Mouse (Mus musculus) lung, adult 2 months (tissue): Measurements from ENCODE around the gene Vav3. TPM values are rescaled to one million over a fixed set of nuclear protein-coding genes. Genes with fewer than 3 reads are reported as not detected.

Experiments used
- DNase-seq: peaks from one replicate; pipeline ENCODE4 v3.0.0; 2022
- H3K4me1 ChIP-seq: fragments of 200-500 bp; 2 replicates; pipeline ENCODE4 v1.6.1; 2011; ENCODE audit warnings: low read length; ENCODE audit not compliant: control insufficient read depth, insufficient read depth
- H3K4me3 ChIP-seq: fragments of 200-500 bp; replicated peaks from 2 replicates; pipeline ENCODE3; 2011; ENCODE audit warnings: low read depth, mild to moderate bottlenecking, control low read depth, low read length; ENCODE audit errors: extremely low read depth
- CTCF ChIP-seq: fragments of 200-500 bp; IDR thresholded peaks from 2 replicates; pipeline ENCODE4 v1.5.1; 2011; ENCODE audit warnings: mild to moderate bottlenecking, low read length, control low read depth; ENCODE audit not compliant: insufficient read depth
- POLR2A ChIP-seq: fragments of 200-500 bp; IDR thresholded peaks from 2 replicates; pipeline ENCODE4 v1.6.1; 2011; ENCODE audit warnings: low read depth, mild to moderate bottlenecking, control low read depth, low read length, borderline replicate concordance; ENCODE audit errors: extremely low read depth
- WGBS: fragments of 180-500 bp; shearing (Covaris S2); methylation state at CpG from one replicate; pipeline ENCODE4 v1.1.7; 2018; 5-methylcytosine and 5-hydroxymethylcytosine counted together
- polyA plus RNA-seq: library from polyadenylated mRNA; depleted of rRNA; stranded (reverse); fragments of >200 nt; gene quantifications from 2 replicates; pipeline ENCODE4 v1.2.3, GENCODE M21; 2012

The Vav3 gene
- polyA plus RNA-seq, 1 experiment: 3.9 TPM

- WGBS: 81% methylated on average over 3 of the region's 3 CpGs
- TF ChIP-seq POLR2A (no peak), CTCF (no peak)
- H3K4me1 ChIP-seq: no peaks in the 10 kb centered on the region
- no peak for DNase-seq
- no peak overlapping the region for H3K4me3 ChIP-seq
Observed at GRCm38 (mm10) chr3:109578347-109578746, 237.9 kb downstream of the Vav3 start.

DNA sequence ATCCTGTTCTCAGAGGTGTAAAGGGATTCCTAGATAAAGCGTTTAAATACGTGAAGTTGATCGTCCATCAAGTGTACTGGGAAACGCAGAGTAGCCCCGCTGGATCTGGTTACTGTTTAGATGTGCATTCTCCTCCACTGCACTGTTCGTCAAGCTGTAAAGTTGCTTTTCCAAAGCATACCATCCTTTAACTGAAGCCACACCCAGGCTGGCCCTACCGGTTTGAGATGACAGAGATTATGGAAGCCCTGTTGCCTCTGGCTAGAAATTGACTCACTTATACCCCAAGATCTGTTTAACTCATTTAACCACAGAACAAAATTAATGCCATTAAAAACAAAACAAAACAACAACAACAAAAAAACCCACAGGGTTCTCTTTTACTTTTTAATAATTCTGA, 238.5 kb downstream of the Vav3 start:
- no peak for TF ChIP-seq CTCF
- no peak for TF ChIP-seq POLR2A
- no peak overlapping the region for H3K4me3 ChIP-seq
- 45% methylated on average over 7 of the region's 7 CpGs for WGBS
- DNase-seq: no peak
- H3K4me1 ChIP-seq: no peaks in the 10 kb centered on the region

DNA sequence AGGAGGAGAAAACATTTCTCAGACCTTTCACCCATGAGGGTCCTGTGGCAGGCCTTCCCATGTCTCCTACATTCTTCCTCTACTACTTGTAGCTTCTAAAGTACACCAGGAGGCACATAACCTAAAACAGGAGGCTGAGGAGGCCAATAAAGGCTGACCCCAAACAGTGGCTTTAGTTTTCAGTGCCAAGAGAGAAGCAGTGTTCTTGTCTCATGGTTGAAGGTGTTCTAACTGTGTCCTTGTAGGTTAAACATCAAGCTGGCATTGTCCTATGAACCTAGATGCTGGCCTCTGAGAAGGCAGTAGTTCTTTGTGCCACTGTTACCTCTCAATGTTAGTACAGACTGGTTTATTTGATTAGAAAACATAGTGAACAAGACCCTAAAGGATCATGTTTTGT, 245.5 kb downstream of the Vav3 start:
- Histone ChIP-seq H3K4me3 (no peak overlapping the region), H3K4me1 (no peaks in the 10 kb centered on the region)
- TF ChIP-seq POLR2A: no peak
- no peak for TF ChIP-seq CTCF
- no peak for DNase-seq

GRCm38 (mm10) chr3:109592970-109593369, 252.5 kb downstream of the Vav3 start:
- DNase-seq: no peak
- H3K4me1 ChIP-seq: no peaks in the 10 kb centered on the region
- TF ChIP-seq POLR2A (no peak), CTCF (no peak)
- H3K4me3 ChIP-seq: no peak overlapping the region
- 85% methylated on average over 6 of the region's 6 CpGs for WGBS

GRCm38 (mm10) chr3:109596084-109596483, 255.6 kb downstream of the Vav3 start:
- Histone ChIP-seq H3K4me3 (no peak overlapping the region), H3K4me1 (no peaks in the 10 kb centered on the region)
- TF ChIP-seq CTCF: no peak
- TF ChIP-seq POLR2A: no peak
- no peak for DNase-seq
- WGBS: 72% methylated on average over 3 of the region's 3 CpGs

DNA sequence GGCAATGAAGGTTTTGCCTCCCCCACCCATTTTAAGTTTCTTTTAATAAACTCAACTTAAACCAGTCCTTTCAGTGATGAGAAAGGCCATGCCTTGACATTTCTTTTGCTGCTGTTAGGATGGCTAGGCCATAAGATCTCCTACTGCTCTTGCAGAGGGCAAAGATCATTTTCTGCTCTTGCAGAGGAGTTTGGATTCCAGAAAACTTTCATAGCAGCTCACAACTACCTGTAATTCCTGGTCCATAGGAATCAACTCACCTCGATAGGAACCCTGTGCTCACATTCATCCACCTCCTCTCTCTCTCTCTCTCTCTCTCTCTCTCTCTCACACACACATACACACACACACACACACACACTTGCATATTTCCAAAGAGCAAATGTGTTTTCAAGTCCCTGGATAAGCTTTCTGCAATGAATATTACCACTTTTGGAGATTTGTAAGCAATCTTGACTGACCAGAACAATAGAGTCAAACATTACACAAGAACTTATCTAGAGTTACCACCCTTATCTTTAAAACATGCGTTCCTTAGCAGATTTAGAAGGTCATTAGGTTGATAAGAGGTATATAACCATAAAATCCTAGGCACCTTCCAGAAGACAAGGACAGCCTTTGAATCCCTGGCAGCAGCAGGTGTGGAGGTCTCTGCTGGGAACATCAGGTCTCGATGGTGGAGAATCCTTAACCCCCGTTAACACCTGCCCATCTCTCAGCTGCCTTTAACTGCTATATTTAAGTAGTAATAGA, 260.4 kb downstream of the Vav3 start:
- WGBS: 65% methylated on average over 4 of the region's 4 CpGs
- no peak for DNase-seq
- Histone ChIP-seq H3K4me3 (no peak overlapping the region), H3K4me1 (no peaks in the 10 kb centered on the region)
- TF ChIP-seq CTCF (no peak), POLR2A (no peak)

DNA sequence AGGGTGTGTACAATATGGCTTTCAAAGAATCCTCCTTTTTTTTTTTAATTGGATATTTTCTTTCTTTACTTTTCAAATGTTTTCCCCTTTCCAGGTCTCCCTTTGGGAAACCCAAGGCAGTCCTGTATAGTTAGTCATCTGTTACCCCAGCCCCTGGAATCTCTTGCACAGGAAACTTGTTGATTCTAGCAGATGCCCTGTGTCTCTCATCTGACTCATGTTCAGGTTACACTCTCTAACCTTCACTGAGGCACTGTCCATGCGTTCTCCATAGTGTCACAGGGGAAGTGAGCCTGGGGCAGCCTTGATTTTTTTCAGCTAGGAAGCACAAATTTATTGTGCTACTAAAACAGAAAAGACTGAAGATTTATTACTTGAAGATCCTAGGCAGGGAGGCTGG, 262.3 kb downstream of the Vav3 start:
- no peak overlapping the region for H3K4me3 ChIP-seq
- DNase-seq: no peak
- WGBS: 78% methylated on average over 1 of the region's 1 CpGs
- TF ChIP-seq CTCF: no peak
- TF ChIP-seq POLR2A: no peak
- H3K4me1 ChIP-seq: no peaks in the 10 kb centered on the region

- Histone ChIP-seq H3K4me3 (no peak overlapping the region), H3K4me1 (no peaks in the 10 kb centered on the region)
- no peak for DNase-seq
- 89% methylated on average over 2 of the region's 2 CpGs for whole genome bisulfite sequencing
- TF ChIP-seq CTCF (no peak), POLR2A (no peak)
Observed at GRCm38 (mm10) chr3:109606121-109606520, 265.7 kb downstream of the Vav3 start.

DNA sequence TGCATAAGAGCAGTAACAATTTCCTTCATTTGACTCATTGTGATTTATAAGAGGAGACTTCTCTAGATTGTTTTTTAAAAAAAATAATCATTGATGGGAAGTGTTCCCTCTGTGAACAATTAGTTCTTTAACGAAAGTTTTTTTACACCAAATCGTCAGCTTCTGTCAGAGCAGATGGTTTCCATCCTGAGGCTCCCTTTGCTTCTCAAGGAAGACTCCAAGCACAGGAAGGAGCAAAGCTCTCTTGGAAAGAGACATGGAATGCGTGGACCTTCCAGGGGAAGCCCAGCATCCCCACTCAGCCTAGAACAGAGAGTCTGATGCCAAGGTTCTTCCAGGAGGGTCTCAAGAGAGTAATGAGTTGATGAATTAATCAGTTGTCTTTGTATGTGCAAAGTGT, 281.3 kb downstream of the Vav3 start:
- WGBS: 40% methylated on average over 3 of the region's 3 CpGs
- DNase-seq: no peak
- Histone ChIP-seq H3K4me1 (no peaks in the 10 kb centered on the region), H3K4me3 (no peak overlapping the region)
- TF ChIP-seq POLR2A (no peak), CTCF (no peak)

DNA sequence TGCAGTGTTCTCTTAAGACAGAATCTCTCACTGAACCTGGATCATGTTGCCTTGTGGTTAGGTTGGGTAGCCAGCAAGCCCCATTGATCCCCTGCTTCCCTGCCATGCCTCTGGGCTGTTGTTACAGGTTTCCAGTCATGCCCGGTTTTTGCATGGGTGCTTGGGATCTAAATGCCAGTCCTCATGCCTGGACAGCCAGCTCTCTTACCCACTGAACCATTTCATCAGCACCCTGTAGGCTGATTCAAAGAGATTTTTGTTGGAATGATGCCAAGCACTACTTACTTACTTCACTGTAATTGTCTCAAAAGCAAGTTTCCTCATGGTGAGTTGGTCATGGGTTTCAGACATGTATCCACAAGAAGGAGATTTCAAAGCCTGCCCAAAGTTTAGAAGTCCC, 281.9 kb downstream of the Vav3 start:
- no peak for DNase-seq

GRCm38 (mm10) chr3:109622816-109623215, 282.4 kb downstream of the Vav3 start:
- H3K4me1 ChIP-seq: no peaks in the 10 kb centered on the region
- 83% methylated on average over 1 of the region's 1 CpGs for WGBS
- no peak for DNase-seq
- H3K4me3 ChIP-seq: no peak overlapping the region
- TF ChIP-seq POLR2A: no peak
- TF ChIP-seq CTCF: no peak

More for the DNA sequence above, 281.9 kb downstream of the Vav3 start:
- WGBS: 76% methylated on average over 1 of the region's 1 CpGs
- Histone ChIP-seq H3K4me1 (no peaks in the 10 kb centered on the region), H3K4me3 (no peak overlapping the region)
- TF ChIP-seq CTCF (no peak), POLR2A (no peak)
